Comparison of ENCODE assay signal across 11 mouse cellular contexts in genomic region chr10:30359051-30359450, GRCm38 (mm10).
"Had no signal": no experiment of that assay in that cellular context is flagged by ENCODE, and none has a peak within 500 bp of the region (broad histone marks: within the 10 kb centered on the region; RNA-seq: fewer than 3 reads in every experiment).

No protein-coding gene starts in this region.

- H3K27ac ChIP-seq: left cerebral cortex, adult 2 months; liver, embryonic 13.5 days had no signal

- H3K36me3 ChIP-seq: liver, embryonic 13.5 days had no signal

- H3K27me3 ChIP-seq: liver, embryonic 13.5 days had no signal

- H3K4me3 ChIP-seq: left cerebral cortex, adult 2 months; liver, embryonic 13.5 days had no signal

- H3K9me3 ChIP-seq: liver, embryonic 13.5 days had no signal

- H3K4me1 ChIP-seq: liver, embryonic 13.5 days had no signal

- H3K9ac ChIP-seq: liver, embryonic 13.5 days had no signal

- DNase-seq: kidney, adult 9 months; layer of hippocampus, postnatal 36 days; liver, embryonic 13.5 days; lung, adult 2 months; lung, postnatal 14 days; lung, postnatal 4 days; midbrain, embryonic 14.5 days; thymus, adult 18-20 months; thymus, postnatal 36 days had no signal

- H3K4me2 ChIP-seq: liver, embryonic 13.5 days; midbrain, embryonic 11.5 days had no signal
